Mouse (Mus musculus) gonadal fat pad, adult 2 months (tissue): ENCODE measurements around the gene Gga1. TPM values are rescaled to one million over a fixed set of nuclear protein-coding genes. Genes with fewer than 3 reads are reported as not detected.

ENCODE experiments used
- DNase-seq: peaks from one replicate; pipeline ENCODE4 v3.0.0-alpha.2; 2012; ENCODE audit warnings: low read depth
- polyA plus RNA-seq: library from polyadenylated mRNA; depleted of rRNA; stranded (reverse); fragments of >200 nt; gene quantifications from 2 replicates; pipeline ENCODE4 v1.2.3, GENCODE M21; 2012

Gene Gga1
- polyA plus RNA-seq, 1 experiment, result 69.0 TPM

GRCm38 (mm10) chr15:78914091-78914822, 37.3 kb downstream of the Gga1 start:
- DNase-seq, result no peak

- DNase-seq, result no peak
Observed at GRCm38 (mm10) chr15:78914823-78915659, 38.1 kb downstream of the Gga1 start.

- DNase-seq, result no peak
Observed at GRCm38 (mm10) chr15:78915660-78916017, 38.6 kb downstream of the Gga1 start.

- DNase-seq, result no peak
Observed at GRCm38 (mm10) chr15:78916052-78916826, 39.2 kb downstream of the Gga1 start.

- no peak for DNase-seq
Observed at GRCm38 (mm10) chr15:78918126-78918525, 41.1 kb downstream of the Gga1 start.

- DNase-seq, result no peak
Observed at GRCm38 (mm10) chr15:78919914-78920313, 42.9 kb downstream of the Gga1 start.

GRCm38 (mm10) chr15:78922700-78923099, 45.7 kb downstream of the Gga1 start:
- DNase-seq, result no peak

- no peak for DNase-seq
Observed at GRCm38 (mm10) chr15:78923585-78923984, 46.6 kb downstream of the Gga1 start.

GRCm38 (mm10) chr15:78925129-78925528, 48.1 kb downstream of the Gga1 start:
- no peak for DNase-seq

GRCm38 (mm10) chr15:78926021-78926919, 49.3 kb downstream of the Gga1 start, which contains the start of gene Lgals1:
Gene Lgals1, plus strand, starts transcription at chr15:78926725.
- no peak for DNase-seq

- DNase-seq, result no peak
Observed at GRCm38 (mm10) chr15:78927021-78927787, 50.2 kb downstream of the Gga1 start.

- no peak for DNase-seq
Observed at GRCm38 (mm10) chr15:78927788-78928457, 50.9 kb downstream of the Gga1 start.

GRCm38 (mm10) chr15:78928539-78928938, 51.5 kb downstream of the Gga1 start:
- no peak for DNase-seq

GRCm38 (mm10) chr15:78930192-78930706, 53.3 kb downstream of the Gga1 start:
- no peak for DNase-seq

- no peak for DNase-seq
Observed at GRCm38 (mm10) chr15:78930801-78931426, 53.9 kb downstream of the Gga1 start.

GRCm38 (mm10) chr15:78931577-78931976, 54.6 kb downstream of the Gga1 start:
- DNase-seq, result no peak

GRCm38 (mm10) chr15:78934784-78935320, 57.9 kb downstream of the Gga1 start, which contains the start of gene Nol12:
Gene Nol12, plus strand, starts transcription at chr15:78934933.
- DNase-seq, result peak; percentile 49

- no peak for DNase-seq
Observed at GRCm38 (mm10) chr15:78936403-78936802, 59.4 kb downstream of the Gga1 start.

- no peak for DNase-seq
Observed at GRCm38 (mm10) chr15:78937311-78937710, 60.3 kb downstream of the Gga1 start.
